Mouse (Mus musculus) myocyte (in vitro differentiated cells): Measurements from ENCODE around the gene Zmym3.

Experiments
- E2F4 ChIP-seq: IDR thresholded peaks from one replicate; pipeline ENCODE4 v1.6.1; 2011; ENCODE audit warnings: mild to moderate bottlenecking, control low read depth, moderate library complexity; ENCODE audit not compliant: insufficient read depth
- MAX ChIP-seq: IDR thresholded peaks from one replicate; pipeline ENCODE4 v1.6.1; 2011; ENCODE audit warnings: low read depth, mild to moderate bottlenecking, control low read depth
- MYOG ChIP-seq, 3 experiments: IDR thresholded peaks; one replicate each; pipeline ENCODE4 v1.6.1; 2011; ENCODE audit warnings: control low read depth in 2 of 3, low read depth in 2 of 3, mild to moderate bottlenecking in 2 of 3; ENCODE audit not compliant: insufficient read length in 2 of 3, control insufficient read depth in 1 of 3, insufficient read depth in 1 of 3
- POLR2A ChIP-seq: IDR thresholded peaks from one replicate; pipeline ENCODE4 v1.6.1; 2011; ENCODE audit warnings: low read depth, mild to moderate bottlenecking, control low read depth, moderate library complexity; ENCODE audit not compliant: insufficient read length
- TCF12 ChIP-seq: IDR thresholded peaks from one replicate; pipeline ENCODE4 v1.6.1; 2011; ENCODE audit warnings: mild to moderate bottlenecking, control low read depth; ENCODE audit not compliant: poor library complexity, insufficient read depth, severe bottlenecking
- TCF3 ChIP-seq: IDR thresholded peaks from one replicate; pipeline ENCODE4 v1.6.1; 2011; ENCODE audit warnings: low read depth, control low read depth; ENCODE audit not compliant: insufficient read length
- USF1 ChIP-seq: IDR thresholded peaks from one replicate; pipeline ENCODE4 v1.6.1; 2011; ENCODE audit warnings: low read depth, mild to moderate bottlenecking, control low read depth, moderate library complexity

DNA sequence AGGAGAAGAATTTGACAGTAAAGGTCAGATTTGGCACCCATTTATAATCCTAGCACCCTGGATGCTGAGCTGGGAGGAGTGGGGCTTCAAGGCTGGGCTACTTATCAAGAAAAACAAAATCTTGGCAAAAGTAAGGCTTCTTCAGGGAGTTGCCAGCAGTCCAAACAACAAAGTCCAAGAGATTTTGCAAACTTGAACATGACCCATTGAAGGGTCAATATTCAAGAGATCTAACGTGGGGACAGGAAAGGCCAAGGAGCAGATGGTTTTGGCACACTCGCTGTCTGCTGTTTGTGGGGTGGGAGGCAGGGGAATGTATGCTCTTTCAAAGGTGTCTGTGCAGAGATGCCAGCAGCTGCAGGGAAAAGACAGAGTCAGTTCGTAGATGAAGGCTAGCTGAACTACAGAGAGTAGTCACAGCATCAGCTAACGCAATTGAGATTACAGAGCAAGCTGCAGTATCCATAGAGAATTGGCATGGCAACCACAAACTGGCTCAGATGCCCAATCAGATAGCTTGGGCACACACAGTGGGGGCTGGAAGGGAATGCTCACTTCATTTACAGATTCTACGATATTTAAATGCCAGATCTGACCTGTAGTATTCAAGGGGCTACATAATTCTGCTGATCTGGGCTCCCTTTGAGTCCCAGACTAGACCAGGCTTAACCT is 31.6 kb downstream of the Zmym3 start:
- TF ChIP-seq E2F4 (no peak), POLR2A (no peak), USF1 (no peak), TCF12 (no peak), TCF3 (no peak), MAX (no peak), MYOG (IDR thresholded peaks at IDR 0.05; ENCODE audit: control insufficient read depth in 1 of 3, insufficient read depth in 1 of 3, insufficient read length in 2 of 3, low read depth in 2 of 3) (no peak)
